Mouse (Mus musculus) neural tube, embryonic 12.5 days (tissue): Measurements from ENCODE around the gene Nr5a1. TPM values are rescaled to one million over a fixed set of nuclear protein-coding genes. Genes with fewer than 3 reads are reported as not detected.

Experiments used
- ATAC-seq: fragments of 200-750 bp; cut with Nextera tagmentation; 2 replicates; pipeline ENCODE4 v1.8.0; 2017; ENCODE audit warnings: low read depth, mild to moderate bottlenecking, moderate TSS enrichment, moderate library complexity; ENCODE audit not compliant: low FRiP score
- H3K27ac ChIP-seq: fragments of 300-500 bp; sonication (generic); 2 replicates; pipeline ENCODE4 v1.5.1; 2016
- H3K27me3 ChIP-seq: fragments of 300-500 bp; sonication (generic); replicated peaks from 2 replicates; pipeline ENCODE4 v1.6.1; 2016; ENCODE audit warnings: mild to moderate bottlenecking
- H3K36me3 ChIP-seq: fragments of 300-500 bp; sonication (generic); 2 replicates; pipeline ENCODE4 v1.6.1; 2016; ENCODE audit warnings: mild to moderate bottlenecking
- H3K4me1 ChIP-seq: fragments of 300-500 bp; sonication (generic); 2 replicates; pipeline ENCODE4 v1.6.1; 2016
- H3K4me2 ChIP-seq: fragments of 300-500 bp; sonication (generic); replicated peaks from 2 replicates; pipeline ENCODE4 v1.6.1; 2016; ENCODE audit warnings: mild to moderate bottlenecking
- H3K4me3 ChIP-seq: fragments of 300-500 bp; sonication (generic); 2 replicates; pipeline ENCODE4 v1.5.1; 2016
- H3K9ac ChIP-seq: fragments of 300-500 bp; sonication (generic); 2 replicates; pipeline ENCODE4 v1.6.1; 2016; ENCODE audit warnings: mild to moderate bottlenecking
- H3K9me3 ChIP-seq: fragments of 300-500 bp; sonication (generic); 2 replicates; pipeline ENCODE4 v1.6.1; 2016; ENCODE audit warnings: mild to moderate bottlenecking
- WGBS: fragments of 180-500 bp; shearing (Covaris S2); methylation state at CpG from one replicate; pipeline ENCODE4 v1.1.7; 2016; 5-methylcytosine and 5-hydroxymethylcytosine counted together
- polyA plus RNA-seq: library from polyadenylated mRNA; unstranded; fragments of >200 nt; fragmentation: Nextera tagmentation; extraction: Ambion mirVana; gene quantifications from 2 replicates; pipeline ENCODE4 v1.2.1, GENCODE M21; 2016

Nr5a1 gene
- polyA plus RNA-seq, 1 experiment from 2014 or later = 0.11 TPM

DNA sequence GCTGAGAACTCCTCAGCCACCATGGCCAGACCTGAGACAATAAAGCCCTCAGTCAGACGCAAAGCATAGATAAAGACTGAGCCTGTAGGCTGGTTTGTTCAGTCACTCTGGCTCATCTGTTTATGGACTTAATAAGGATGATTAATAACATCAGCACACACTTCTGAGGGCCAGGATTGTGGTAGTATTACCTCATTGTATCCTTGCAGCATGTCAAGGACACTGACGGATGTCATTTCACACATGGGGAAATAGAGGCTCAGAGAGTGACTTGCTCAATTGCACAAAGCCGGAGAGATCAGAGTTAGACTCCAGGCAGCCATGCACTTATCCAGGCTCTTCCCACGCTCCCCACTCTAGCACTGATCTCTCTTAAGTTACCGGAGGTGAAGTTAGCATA is 15.7 kb downstream of the Nr5a1 start:
- peaks cover 25% of the 10 kb centered on the region for H3K27me3 ChIP-seq
- ATAC-seq = no peak
- no peaks in the 10 kb centered on the region for H3K9me3 ChIP-seq
- H3K4me1 ChIP-seq = peaks cover 17% of the 10 kb centered on the region
- H3K4me3 ChIP-seq = no peak overlapping the region
- no peak overlapping the region for H3K9ac ChIP-seq
- H3K36me3 ChIP-seq = no peaks in the 10 kb centered on the region
- 88% methylated on average over 5 of the region's 5 CpGs for WGBS
- H3K4me2 ChIP-seq = no peak overlapping the region
- no peak overlapping the region for H3K27ac ChIP-seq

DNA sequence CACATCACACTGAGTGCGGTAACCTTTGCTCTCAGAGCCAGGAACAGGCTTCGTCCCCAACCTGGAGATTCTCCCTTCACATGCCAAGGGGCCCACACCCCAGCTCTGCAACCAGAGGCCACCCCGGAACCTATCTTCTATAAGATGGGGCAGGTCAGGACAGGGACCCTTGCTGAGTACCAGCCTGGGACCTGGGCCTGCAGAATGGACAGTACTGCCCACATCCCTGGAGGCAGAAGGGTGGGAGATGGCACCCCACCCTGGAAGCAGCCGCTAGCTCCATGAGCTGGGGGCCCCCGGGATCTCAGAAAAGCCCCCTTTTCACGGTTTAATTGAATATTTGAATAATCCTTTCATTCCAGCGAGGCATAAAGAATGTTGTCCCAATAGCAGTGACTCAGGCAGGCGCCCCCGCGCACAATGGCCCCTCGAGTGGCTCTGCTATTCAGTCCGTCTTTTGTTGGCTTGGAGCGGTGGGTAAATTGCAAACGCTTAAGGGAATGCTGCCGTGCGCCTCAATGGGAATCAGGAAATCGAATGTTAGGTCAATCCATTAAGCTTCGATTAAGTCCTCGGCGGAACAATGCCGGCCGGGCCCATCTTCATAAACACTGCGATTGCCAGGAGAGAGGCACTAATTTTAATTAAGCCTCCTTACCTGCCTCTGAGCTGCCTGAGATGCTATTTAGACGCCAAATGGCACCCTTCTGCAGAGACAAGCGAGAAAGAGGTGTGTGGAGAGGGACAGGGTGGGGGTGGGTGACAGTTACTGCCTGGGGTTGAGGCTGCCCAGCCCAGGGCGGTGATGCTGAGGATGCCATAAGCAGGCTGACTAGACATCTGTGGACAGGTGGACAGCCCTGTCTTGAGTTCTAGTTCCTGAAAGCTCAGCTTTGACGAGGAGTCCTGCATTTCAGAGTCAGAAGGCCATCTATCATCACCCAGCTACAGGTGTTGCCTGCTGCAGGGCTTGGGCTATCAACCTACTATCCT is 16.9 kb downstream of the Nr5a1 start:
- peak overlapping the region; percentile 33 for H3K4me2 ChIP-seq
- 0 out of 2 replicates have a peak overlapping the region, but pooled peaks have one; percentile 27 for H3K9ac ChIP-seq
- H3K27ac ChIP-seq = no peak overlapping the region
- 18% methylated on average over 27 of the region's 27 CpGs for WGBS
- no peaks in the 10 kb centered on the region for H3K36me3 ChIP-seq
- H3K27me3 ChIP-seq = peaks cover 22% of the 10 kb centered on the region
- H3K9me3 ChIP-seq = no peaks in the 10 kb centered on the region
- H3K4me1 ChIP-seq = peaks cover 17% of the 10 kb centered on the region
- no peak overlapping the region for H3K4me3 ChIP-seq
- peak; percentile 72 for ATAC-seq

DNA sequence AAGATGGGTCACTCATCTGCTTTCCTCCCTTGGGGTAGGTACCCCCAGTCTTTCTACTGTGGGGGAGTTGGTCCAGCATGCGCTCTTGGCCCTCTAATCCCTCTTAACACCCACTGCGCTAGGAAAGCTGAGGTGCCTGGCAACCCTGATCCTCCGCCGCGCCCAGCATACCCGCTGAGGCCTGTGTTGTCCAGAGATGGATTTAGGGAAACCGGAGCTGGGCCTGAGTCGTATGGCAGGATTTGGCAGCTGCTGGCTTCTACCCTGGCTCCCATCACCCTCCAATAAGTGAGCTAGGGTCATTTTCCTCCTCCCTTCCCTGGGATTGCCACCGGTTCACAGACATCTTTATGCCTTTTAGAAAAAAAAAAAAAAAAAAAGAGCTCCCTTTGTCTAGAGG is 18.6 kb downstream of the Nr5a1 start:
- ATAC-seq = no peak
- WGBS = 65% methylated on average over 9 of the region's 9 CpGs
- no peaks in the 10 kb centered on the region for H3K9me3 ChIP-seq
- peaks cover 17% of the 10 kb centered on the region for H3K4me1 ChIP-seq
- H3K27ac ChIP-seq = no peak overlapping the region
- H3K4me3 ChIP-seq = no peak overlapping the region
- H3K9ac ChIP-seq = no peak overlapping the region
- H3K27me3 ChIP-seq = peaks cover 17% of the 10 kb centered on the region
- H3K4me2 ChIP-seq = no peak overlapping the region
- H3K36me3 ChIP-seq = no peaks in the 10 kb centered on the region

DNA sequence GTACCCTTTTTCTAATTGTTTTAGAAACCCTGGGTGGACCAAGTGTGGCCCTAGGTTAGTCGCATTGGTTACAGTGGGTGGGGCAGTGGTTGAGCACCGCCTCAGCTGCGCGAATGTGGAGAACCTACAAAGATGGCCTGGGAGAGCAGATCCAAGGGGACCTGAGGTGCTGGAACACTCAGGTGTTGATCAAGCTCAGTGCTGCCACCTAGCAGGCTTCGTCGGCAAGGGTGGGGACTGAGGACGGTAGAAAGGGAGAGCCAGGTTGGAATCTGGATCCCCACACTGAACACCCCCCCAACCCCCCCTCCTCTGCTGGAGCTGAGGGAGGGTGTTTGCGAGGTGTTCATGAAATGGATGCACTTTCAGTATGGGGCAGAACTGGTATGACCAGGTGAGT is 22.8 kb downstream of the Nr5a1 start:
- H3K4me2 ChIP-seq = no peak overlapping the region
- H3K4me3 ChIP-seq = no peak overlapping the region
- H3K4me1 ChIP-seq = peaks cover 22% of the 10 kb centered on the region
- WGBS = 21% methylated on average over 8 of the region's 8 CpGs
- H3K36me3 ChIP-seq = no peaks in the 10 kb centered on the region
- no peak for ATAC-seq
- no peak overlapping the region for H3K9ac ChIP-seq
- peaks cover 16% of the 10 kb centered on the region for H3K27me3 ChIP-seq
- H3K27ac ChIP-seq = no peak overlapping the region
- no peaks in the 10 kb centered on the region for H3K9me3 ChIP-seq

DNA sequence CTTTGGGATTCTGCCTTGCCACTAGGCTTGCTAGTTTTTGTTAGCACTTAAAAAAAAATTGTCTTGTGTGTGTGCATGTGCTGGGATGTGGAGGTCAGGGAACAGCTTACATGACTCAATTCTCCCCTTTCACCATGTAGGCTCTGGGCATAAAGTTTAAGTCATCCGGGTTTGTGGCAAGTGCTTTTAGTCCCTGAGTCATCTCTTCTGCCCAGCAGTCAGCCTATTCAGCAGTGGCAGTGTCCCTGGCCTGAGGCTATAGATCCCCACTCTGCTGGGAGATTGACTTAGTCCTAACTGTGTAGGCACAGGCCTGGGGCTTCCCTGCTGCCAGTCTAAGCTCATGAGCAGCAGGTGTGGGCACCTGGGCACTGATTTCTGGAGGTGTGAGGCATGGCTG is 24.5 kb downstream of the Nr5a1 start:
- H3K36me3 ChIP-seq = no peaks in the 10 kb centered on the region
- WGBS = 39% methylated on average over 1 of the region's 1 CpGs
- no peak for ATAC-seq
- no peak overlapping the region for H3K9ac ChIP-seq
- H3K9me3 ChIP-seq = no peaks in the 10 kb centered on the region
- peaks cover 21% of the 10 kb centered on the region for H3K4me1 ChIP-seq
- no peak overlapping the region for H3K27ac ChIP-seq
- peaks cover 15% of the 10 kb centered on the region for H3K27me3 ChIP-seq
- H3K4me2 ChIP-seq = no peak overlapping the region
- H3K4me3 ChIP-seq = no peak overlapping the region

DNA sequence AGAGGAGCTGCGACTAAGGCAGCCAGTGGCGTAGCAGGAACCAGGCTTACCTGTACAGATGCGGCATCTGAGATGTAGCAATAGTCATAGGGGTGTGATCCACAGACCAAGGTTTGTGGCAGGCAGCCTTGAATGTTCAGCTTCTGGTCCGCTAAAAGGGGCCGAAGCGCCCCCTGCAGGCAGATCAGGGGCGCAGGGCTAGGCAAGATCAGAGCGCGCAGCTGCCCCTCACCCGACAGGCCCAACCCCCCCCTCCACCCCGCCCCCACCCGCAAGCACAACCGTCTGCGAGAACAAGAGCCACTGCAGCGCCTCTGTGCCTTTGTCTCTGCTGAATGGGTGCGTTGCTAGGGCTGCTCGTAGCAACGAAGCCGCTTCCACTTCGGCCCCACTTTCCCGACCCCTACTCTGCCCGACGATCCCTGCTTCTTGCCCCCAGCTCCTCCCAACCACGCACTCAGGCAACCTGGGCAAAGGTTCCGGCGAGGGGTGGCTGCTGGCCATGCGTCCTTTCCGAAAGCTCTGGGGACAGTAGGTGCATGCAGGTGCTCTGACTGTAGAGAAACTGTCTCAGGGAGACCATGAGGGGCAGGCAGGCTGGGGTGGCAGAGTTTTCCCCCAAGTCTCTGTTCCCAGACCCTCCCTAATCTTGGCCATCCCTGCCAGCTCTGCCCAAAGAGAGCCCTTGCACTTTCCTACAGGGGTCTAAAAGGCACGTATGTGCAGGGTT is 25.4 kb downstream of the Nr5a1 start:
- Histone ChIP-seq H3K9me3 (no peaks in the 10 kb centered on the region), H3K27me3 (peaks cover 11% of the 10 kb centered on the region), H3K4me2 (peak overlapping the region; percentile 56), H3K9ac (peak overlapping the region; percentile 38), H3K4me3 (peak overlapping the region; percentile 27), H3K4me1 (peaks cover 21% of the 10 kb centered on the region), H3K36me3 (no peaks in the 10 kb centered on the region), H3K27ac (no peak overlapping the region)
- ATAC-seq = peak; percentile 88
- WGBS = 3% methylated on average over 29 of the region's 29 CpGs

DNA sequence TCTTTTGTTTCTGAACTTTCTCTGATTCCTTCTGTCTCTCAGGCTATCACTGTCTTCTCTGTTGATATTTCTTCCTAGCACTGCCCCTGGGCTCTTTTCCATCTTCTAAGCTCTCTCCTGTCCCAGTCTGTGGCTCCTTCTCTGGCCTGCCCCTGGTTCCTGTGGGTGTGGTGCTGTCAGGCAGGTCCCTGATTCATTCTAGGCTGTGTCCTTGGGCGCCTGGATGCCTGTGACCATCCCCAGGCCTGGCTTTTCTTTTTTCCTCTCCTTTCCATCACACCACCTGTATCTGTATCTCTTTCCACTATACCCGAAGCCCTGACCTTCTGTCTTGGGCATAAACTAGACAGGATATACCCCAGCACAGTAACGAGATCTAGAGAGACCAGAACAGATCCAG is 28.6 kb downstream of the Nr5a1 start:
- WGBS = 72% methylated on average over 3 of the region's 3 CpGs
- peaks cover 9% of the 10 kb centered on the region; the same call in 1 of the 2 replicates for H3K27me3 ChIP-seq
- ATAC-seq = no peak
- H3K4me2 ChIP-seq = no peak overlapping the region
- peaks cover 21% of the 10 kb centered on the region for H3K4me1 ChIP-seq
- no peaks in the 10 kb centered on the region for H3K9me3 ChIP-seq
- H3K9ac ChIP-seq = no peak overlapping the region
- no peaks in the 10 kb centered on the region for H3K36me3 ChIP-seq
- no peak overlapping the region for H3K4me3 ChIP-seq
- H3K27ac ChIP-seq = no peak overlapping the region

DNA sequence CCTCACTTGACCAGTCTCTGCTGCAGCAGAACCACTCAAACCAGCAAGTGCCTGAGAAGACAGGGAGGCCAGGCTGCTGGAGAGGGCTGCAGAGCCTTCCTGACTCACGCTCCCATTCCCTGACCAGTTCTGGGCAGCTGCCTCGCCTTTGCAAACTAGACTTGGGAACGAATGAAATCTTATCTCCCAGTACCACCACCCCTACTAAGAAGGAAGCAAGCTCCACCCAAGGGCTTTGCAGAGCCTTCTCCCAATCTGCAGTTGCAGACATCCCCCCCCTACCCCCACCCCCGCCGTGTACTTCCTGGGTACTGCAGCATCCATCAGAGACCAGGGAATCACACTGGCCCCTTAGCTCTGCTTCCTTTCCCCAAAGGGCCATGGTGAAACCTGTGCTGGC is 31.3 kb downstream of the Nr5a1 start:
- ATAC-seq = no peak
- 83% methylated on average over 5 of the region's 5 CpGs for WGBS

DNA sequence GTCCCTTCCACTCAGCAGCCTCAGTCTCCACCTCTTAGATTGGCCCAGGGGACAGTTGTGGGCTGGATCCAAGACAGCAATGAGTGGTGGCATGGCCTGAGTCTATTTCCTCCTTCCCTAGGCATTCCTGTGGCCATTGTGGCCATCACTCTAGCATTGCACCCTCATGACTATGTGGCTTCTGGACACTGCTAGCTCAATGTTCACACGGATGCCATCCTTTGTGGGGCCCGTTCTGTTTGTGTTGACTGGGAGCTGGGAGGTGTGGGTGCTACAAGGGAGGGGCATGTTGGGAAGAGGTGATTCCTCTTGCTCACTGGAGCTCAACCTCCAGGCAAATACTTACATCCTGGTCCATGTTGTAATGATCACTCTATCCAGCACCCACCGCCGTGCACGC is 32.1 kb downstream of the Nr5a1 start:
- ATAC-seq = no peak
- no peak overlapping the region for H3K4me2 ChIP-seq
- no peak overlapping the region for H3K4me3 ChIP-seq

More for the DNA sequence above, 31.3 kb downstream of the Nr5a1 start:
- H3K36me3 ChIP-seq = no peaks in the 10 kb centered on the region
- no peak overlapping the region for H3K9ac ChIP-seq
- no peak overlapping the region for H3K27ac ChIP-seq
- no peak overlapping the region for H3K4me2 ChIP-seq
- H3K4me3 ChIP-seq = no peak overlapping the region
- H3K4me1 ChIP-seq = peaks cover under 1% of the 10 kb centered on the region; the same call in 1 of the 2 replicates
- no peaks in the 10 kb centered on the region for H3K9me3 ChIP-seq
- 0 out of 2 replicates have a peak, but pooled peaks cover 3% of the 10 kb centered on the region for H3K27me3 ChIP-seq

DNA sequence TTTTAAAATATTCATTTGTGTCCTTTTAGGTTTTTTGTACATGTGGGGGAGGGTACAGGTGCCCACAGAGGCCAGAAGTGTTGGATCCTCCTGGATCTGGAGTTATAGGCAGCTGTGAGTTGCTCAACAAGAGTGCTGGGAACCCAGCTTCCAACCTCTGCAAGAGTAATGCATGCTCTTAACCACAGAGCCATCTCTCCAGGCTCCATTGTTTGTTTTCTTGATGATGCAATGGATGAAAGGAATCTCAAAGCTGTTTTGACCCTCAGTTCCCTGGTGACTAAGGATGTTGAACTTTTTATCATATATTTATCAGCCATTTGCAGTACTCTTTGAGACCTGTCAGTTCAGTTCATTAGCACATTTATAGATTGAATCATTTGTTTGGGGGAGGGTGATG is 35.4 kb downstream of the Nr5a1 start:
- 0 out of 2 replicates have a peak, but pooled peaks cover 3% of the 10 kb centered on the region for H3K27me3 ChIP-seq
- no peaks in the 10 kb centered on the region for H3K9me3 ChIP-seq
- H3K4me1 ChIP-seq = no peaks in the 10 kb centered on the region
- ATAC-seq = no peak
- H3K4me2 ChIP-seq = no peak overlapping the region
- no peak overlapping the region for H3K4me3 ChIP-seq
- no peak overlapping the region for H3K9ac ChIP-seq
- no peaks in the 10 kb centered on the region for H3K36me3 ChIP-seq
- no peak overlapping the region for H3K27ac ChIP-seq

More for the DNA sequence above, 32.1 kb downstream of the Nr5a1 start:
- no peaks in the 10 kb centered on the region for H3K9me3 ChIP-seq
- WGBS = 95% methylated on average over 5 of the region's 5 CpGs
- H3K36me3 ChIP-seq = no peaks in the 10 kb centered on the region
- no peak overlapping the region for H3K27ac ChIP-seq
- H3K9ac ChIP-seq = no peak overlapping the region
- H3K27me3 ChIP-seq = 0 out of 2 replicates have a peak, but pooled peaks cover 3% of the 10 kb centered on the region
- no peaks in the 10 kb centered on the region for H3K4me1 ChIP-seq

DNA sequence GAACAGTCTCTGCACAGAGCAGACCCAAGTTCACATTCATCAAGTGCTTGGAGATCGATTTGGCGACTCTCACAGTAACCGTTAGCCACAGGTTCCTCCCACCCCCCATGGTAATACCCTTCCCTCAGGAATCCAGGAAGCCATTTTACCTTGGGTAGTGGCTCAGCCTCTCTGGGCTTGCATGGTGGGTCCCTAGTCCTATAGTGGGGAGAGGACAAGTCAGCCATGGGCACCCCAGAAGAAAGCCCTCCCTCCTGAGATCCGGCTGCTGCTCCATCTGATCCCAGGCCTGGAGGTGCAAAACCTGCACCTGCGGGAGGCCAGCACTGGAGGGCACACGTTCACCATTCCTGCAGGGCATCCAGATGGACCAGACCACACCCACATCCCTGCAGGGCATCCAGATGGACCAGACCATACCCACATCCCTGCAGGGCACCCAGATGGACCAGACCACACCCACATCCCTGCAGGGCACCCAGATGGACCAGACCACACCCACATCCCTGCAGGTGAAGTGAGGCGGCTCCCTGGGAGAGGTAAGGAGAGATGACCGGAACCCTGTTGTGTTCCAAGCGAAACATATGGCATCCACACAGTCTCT is 38.9 kb downstream of the Nr5a1 start:
- no peaks in the 10 kb centered on the region for H3K36me3 ChIP-seq
- H3K9me3 ChIP-seq = no peaks in the 10 kb centered on the region
- 64% methylated on average over 9 of the region's 9 CpGs for WGBS
- no peak overlapping the region for H3K4me3 ChIP-seq
- no peak overlapping the region for H3K9ac ChIP-seq
- H3K27ac ChIP-seq = no peak overlapping the region
- no peak overlapping the region for H3K4me2 ChIP-seq
- ATAC-seq = peak; percentile 45; the same call in 1 of the 2 replicates
- H3K4me1 ChIP-seq = no peaks in the 10 kb centered on the region
- peaks cover 9% of the 10 kb centered on the region; the same call in 1 of the 2 replicates for H3K27me3 ChIP-seq

DNA sequence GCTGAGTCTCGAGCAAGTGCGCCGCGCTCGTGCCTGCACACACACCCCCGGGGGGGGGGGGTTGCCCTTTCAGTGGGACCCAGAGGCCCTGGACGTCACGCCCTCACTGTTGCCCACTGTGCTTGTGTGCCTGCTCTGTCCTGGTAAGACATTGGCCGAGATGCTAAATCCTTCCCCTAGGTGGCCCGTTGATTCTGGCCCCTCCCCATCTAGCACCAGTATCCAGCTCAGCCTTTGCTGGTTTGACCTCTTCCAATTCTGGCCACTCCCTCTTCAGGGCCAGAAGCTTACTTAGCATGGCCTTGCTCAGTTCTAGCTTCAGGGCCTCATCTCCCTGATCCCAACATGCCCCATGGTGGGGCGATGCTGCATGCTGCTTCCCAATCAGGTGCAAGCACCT is 41.8 kb downstream of the Nr5a1 start:
- Histone ChIP-seq H3K4me2 (no peak overlapping the region), H3K4me1 (peaks cover 7% of the 10 kb centered on the region; the same call in 1 of the 2 replicates), H3K4me3 (no peak overlapping the region), H3K27me3 (peaks cover 9% of the 10 kb centered on the region; the same call in 1 of the 2 replicates), H3K9ac (no peak overlapping the region), H3K9me3 (no peaks in the 10 kb centered on the region), H3K27ac (no peak overlapping the region), H3K36me3 (no peaks in the 10 kb centered on the region)
- WGBS = 73% methylated on average over 11 of the region's 11 CpGs
- no peak for ATAC-seq
